Mouse (Mus musculus) CH12.LX (cell line): Measurements from ENCODE around the gene Iqcn. TPM values are rescaled to one million over a fixed set of nuclear protein-coding genes. Genes with fewer than 3 reads are reported as not detected.

Experiments used
- DNase-seq: peaks from one replicate; pipeline ENCODE4 v3.0.0-alpha.2; 2013; ENCODE audit errors: extremely low read depth
- H3K27ac ChIP-seq: 2 replicates; pipeline ENCODE4 v1.5.1; 2012; ENCODE audit warnings: low read depth, mild to moderate bottlenecking, control low read depth, moderate library complexity; ENCODE audit not compliant: insufficient read depth
- H3K27me3 ChIP-seq: replicated peaks from 2 replicates; pipeline ENCODE3; 2012; ENCODE audit warnings: inconsistent platforms
- H3K36me3 ChIP-seq, 2 experiments: replicated peaks in 1 of 2; 2 replicates each; pipeline versions ENCODE3 to v1.6.1; 2012; ENCODE audit warnings: inconsistent platforms in 1 of 2, low read length in 1 of 2, mild to moderate bottlenecking in 1 of 2, mixed read lengths in 1 of 2, moderate library complexity in 1 of 2; ENCODE audit not compliant: control insufficient read depth in 1 of 2, insufficient read depth in 1 of 2
- H3K4me1 ChIP-seq, 2 experiments: 2 replicates each; pipeline ENCODE4 v1.6.1; 2012; ENCODE audit warnings: inconsistent platforms in 1 of 2, moderate library complexity in 1 of 2; ENCODE audit not compliant: insufficient read depth in 2 of 2, control insufficient read depth in 1 of 2
- H3K4me2 ChIP-seq: 2 replicates; pipeline ENCODE4 v1.6.1; 2012; ENCODE audit warnings: low read depth, mild to moderate bottlenecking, control low read depth; ENCODE audit not compliant: poor library complexity, insufficient read depth, severe bottlenecking
- H3K4me3 ChIP-seq, 3 experiments: fragments of 150-350 bp in 1 of 3; sonication (generic) in 1 of 3; replicated peaks in 1 of 3; 2 replicates each; pipeline versions ENCODE3 to v1.5.1; 2011 to 2012; ENCODE audit warnings: low read depth in 2 of 3, low read length in 2 of 3, mild to moderate bottlenecking in 2 of 3, moderate library complexity in 2 of 3, control low read depth in 1 of 3, improper control_type of control experiment in 1 of 3, inconsistent platforms in 1 of 3, mixed read lengths in 1 of 3; ENCODE audit not compliant: poor library complexity in 1 of 3
- H3K79me2 ChIP-seq: replicated peaks from 2 replicates; pipeline ENCODE4 v1.6.1; 2012; ENCODE audit warnings: mild to moderate bottlenecking, moderate library complexity; ENCODE audit not compliant: control insufficient read depth, poor library complexity, insufficient read depth, severe bottlenecking; ENCODE audit errors: extremely low read depth
- H3K9ac ChIP-seq: 2 replicates; pipeline ENCODE4 v1.6.1; 2012; ENCODE audit warnings: low read depth, mild to moderate bottlenecking, control low read depth, moderate library complexity; ENCODE audit not compliant: insufficient read depth
- H3K9me3 ChIP-seq: replicated peaks from 2 replicates; pipeline ENCODE3; 2012; ENCODE audit warnings: low read length, inconsistent platforms, mixed read lengths
- BHLHE40 ChIP-seq: IDR thresholded peaks from 2 replicates; pipeline ENCODE4 v1.6.1; 2011; ENCODE audit warnings: mild to moderate bottlenecking, low read depth, low read length, improper control_type of control experiment
- CTCF ChIP-seq, 2 experiments: IDR thresholded peaks in 1 of 2; conservative IDR thresholded peaks in 1 of 2; 2 replicates each; pipeline ENCODE4 v1.5.1; 2011 to 2012; ENCODE audit warnings: low read depth in 2 of 2, low read length in 2 of 2, improper control_type of control experiment in 1 of 2, inconsistent platforms in 1 of 2, mild to moderate bottlenecking in 1 of 2, moderate library complexity in 1 of 2
- ELF1 ChIP-seq: IDR thresholded peaks from 2 replicates; pipeline ENCODE4 v1.6.1; 2014; ENCODE audit warnings: low read depth, mild to moderate bottlenecking, inconsistent platforms, low read length, improper control_type of control experiment
- EP300 ChIP-seq: IDR thresholded peaks from 2 replicates; pipeline ENCODE4 v1.6.1; 2011; ENCODE audit warnings: low read length, improper control_type of control experiment
- ETS1 ChIP-seq: conservative IDR thresholded peaks from 2 replicates; pipeline ENCODE4 v1.6.1; 2012; ENCODE audit warnings: low read depth, mild to moderate bottlenecking, inconsistent platforms, low read length, improper control_type of control experiment, moderate library complexity
- GABPA ChIP-seq: IDR thresholded peaks from 2 replicates; pipeline ENCODE4 v1.6.1; 2012; ENCODE audit warnings: low read depth, low read length, improper control_type of control experiment, inconsistent platforms; ENCODE audit not compliant: insufficient replicate concordance
- HCFC1 ChIP-seq: IDR thresholded peaks from 2 replicates; pipeline ENCODE4 v1.6.1; 2012; ENCODE audit warnings: low read depth, mild to moderate bottlenecking, inconsistent platforms, low read length, improper control_type of control experiment
- IRF4 ChIP-seq: IDR thresholded peaks from 2 replicates; pipeline ENCODE4 v1.6.1; 2014; ENCODE audit warnings: low read depth, mild to moderate bottlenecking, inconsistent platforms, low read length, improper control_type of control experiment
- JUN ChIP-seq: IDR thresholded peaks from 2 replicates; pipeline ENCODE4 v1.6.1; 2011; ENCODE audit warnings: low read depth, mild to moderate bottlenecking, low read length, improper control_type of control experiment, moderate library complexity; ENCODE audit not compliant: insufficient read depth
- JUND ChIP-seq: conservative IDR thresholded peaks from 2 replicates; pipeline ENCODE4 v1.6.1; 2011; ENCODE audit warnings: low read depth, low read length, improper control_type of control experiment
- KAT2A ChIP-seq: IDR thresholded peaks from 2 replicates; pipeline ENCODE4 v1.6.1; 2012; ENCODE audit warnings: low read length, improper control_type of control experiment, inconsistent platforms; ENCODE audit not compliant: insufficient replicate concordance
- MAFK ChIP-seq: IDR thresholded peaks from 2 replicates; pipeline ENCODE4 v1.6.1; 2011; ENCODE audit warnings: low read length, improper control_type of control experiment; ENCODE audit not compliant: insufficient replicate concordance
- MAX ChIP-seq: IDR thresholded peaks from 2 replicates; pipeline ENCODE4 v1.6.1; 2011; ENCODE audit warnings: low read length, improper control_type of control experiment
- MAZ ChIP-seq: IDR thresholded peaks from 2 replicates; pipeline ENCODE4 v1.6.1; 2012; ENCODE audit warnings: low read depth, mild to moderate bottlenecking, inconsistent platforms, low read length, improper control_type of control experiment, moderate library complexity
- MEF2A ChIP-seq: IDR thresholded peaks from 2 replicates; pipeline ENCODE4 v1.6.1; 2014; ENCODE audit warnings: low read depth, mild to moderate bottlenecking, inconsistent platforms, low read length, improper control_type of control experiment, borderline replicate concordance
- MYC ChIP-seq: IDR thresholded peaks from 2 replicates; pipeline ENCODE4 v1.6.1; 2011; ENCODE audit warnings: low read depth, mild to moderate bottlenecking, improper control_type of control experiment, low read length
- POLR2A ChIP-seq: IDR thresholded peaks from 2 replicates; pipeline ENCODE4 v1.6.1; 2011; ENCODE audit warnings: low read depth, mild to moderate bottlenecking, improper control_type of control experiment, low read length
- POLR2AphosphoS2 ChIP-seq: IDR thresholded peaks from 2 replicates; pipeline ENCODE4 v1.6.1; 2011; ENCODE audit warnings: low read depth, low read length, improper control_type of control experiment
- RAD21 ChIP-seq: IDR thresholded peaks from 2 replicates; pipeline ENCODE4 v1.6.1; 2011; ENCODE audit warnings: low read depth, mild to moderate bottlenecking, low read length, improper control_type of control experiment, moderate library complexity
- SIN3A ChIP-seq: IDR thresholded peaks from 2 replicates; pipeline ENCODE4 v1.6.1; 2012; ENCODE audit warnings: low read length, improper control_type of control experiment, inconsistent platforms
- SMC3 ChIP-seq: IDR thresholded peaks from 2 replicates; pipeline ENCODE4 v1.6.1; 2011; ENCODE audit warnings: low read depth, low read length, improper control_type of control experiment
- TCF12 ChIP-seq: IDR thresholded peaks from 2 replicates; pipeline ENCODE4 v1.6.1; 2014; ENCODE audit warnings: low read depth, mild to moderate bottlenecking, inconsistent platforms, low read length, improper control_type of control experiment
- UBTF ChIP-seq: IDR thresholded peaks from 2 replicates; pipeline ENCODE4 v1.6.1; 2012; ENCODE audit warnings: low read depth, mild to moderate bottlenecking, inconsistent platforms, low read length, improper control_type of control experiment, moderate library complexity
- USF1 ChIP-seq: IDR thresholded peaks from 2 replicates; pipeline ENCODE4 v1.6.1; 2014; ENCODE audit warnings: low read depth, mild to moderate bottlenecking, inconsistent platforms, low read length, improper control_type of control experiment
- USF2 ChIP-seq: conservative IDR thresholded peaks from 2 replicates; pipeline ENCODE4 v1.6.1; 2011; ENCODE audit warnings: low read depth, low read length, improper control_type of control experiment
- ZC3H11A ChIP-seq: IDR thresholded peaks from 2 replicates; pipeline ENCODE4 v1.6.1; 2012; ENCODE audit warnings: low read depth, mild to moderate bottlenecking, inconsistent platforms, low read length, improper control_type of control experiment
- ZKSCAN1 ChIP-seq: IDR thresholded peaks from 2 replicates; pipeline ENCODE4 v1.6.1; 2012; ENCODE audit warnings: low read depth, inconsistent platforms, low read length, improper control_type of control experiment, borderline replicate concordance
- ZNF384 ChIP-seq: IDR thresholded peaks from 2 replicates; pipeline ENCODE4 v1.6.1; 2012; ENCODE audit warnings: low read depth, low read length, improper control_type of control experiment, inconsistent platforms
- dilution Hi-C: fragments of 300-500 bp; cut with MboI; formaldehyde crosslinking; loops from 2 replicates; pipeline ENCODE4 v1.14.3; 2020; ENCODE audit warnings: low sequenced_read_pairs; ENCODE audit not compliant: extremely low pct_unique_long_range_greater_than_20kb, extremely low pct_ligation_motif_present
- in situ Hi-C: fragments of 300-500 bp; cut with MboI; formaldehyde crosslinking; loops from 3 replicates; pipeline ENCODE4 v1.14.3; 2019; ENCODE audit warnings: low sequenced_read_pairs, low pct_ligation_motif_present, low pct_unique_long_range_greater_than_20kb, mixed read lengths
- polyA plus RNA-seq: library from polyadenylated mRNA; unstranded; fragments of >175 nt; gene quantifications from 2 replicates; pipeline ENCODE4 v1.2.1, GENCODE M21; 2012; ENCODE audit warnings: low read depth; ENCODE audit not compliant: insufficient read length
- total RNA-seq, 2 experiments: library from RNA; depleted of rRNA; stranded (reverse); fragments of 300-350 nt in 1 of 2; fragments of >200 nt in 1 of 2; gene quantifications; 2 replicates each; pipeline ENCODE4 v1.2.3; 2012 to 2014

Gene Iqcn
- total RNA-seq (2012; rRNA removed) = not detected in 2 replicates
- total RNA-seq (2014; rRNA removed) = not detected in 2 replicates
- 0.07 TPM in 1 of 2 replicates, not detected in the other for polyA plus RNA-seq

DNA sequence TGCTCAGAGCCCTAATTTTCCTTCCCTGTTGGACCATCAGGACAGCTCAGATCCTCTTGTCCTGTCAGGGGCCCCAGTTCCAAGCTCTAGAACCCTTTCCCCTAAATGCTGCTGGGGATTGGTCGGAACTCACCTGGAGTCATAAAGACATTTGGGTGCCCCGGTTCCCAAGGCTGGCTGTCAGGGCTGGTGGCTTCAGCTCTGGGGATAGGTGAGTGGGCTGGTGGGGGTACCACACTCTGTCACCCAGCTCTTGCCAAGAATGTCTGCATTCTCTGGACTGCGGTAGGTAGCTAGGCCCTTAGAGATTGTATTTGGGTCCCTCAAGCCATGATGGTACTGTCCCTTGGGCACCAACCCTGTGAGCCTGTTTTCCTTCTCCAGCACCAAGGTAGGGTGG, at the start of gene Iqcn:
Gene Iqcn, plus strand, starts transcription at position 171 of the 400 bp plus-strand sequence.
- Histone ChIP-seq H3K4me3 (no peak within 1 kb of the TSS), H3K27ac (no peak within 1 kb of the TSS), H3K4me2 (no peak within 1 kb of the TSS), H3K27me3 (no peaks in the 10 kb centered on the region), H3K9me3 (no peaks in the 10 kb centered on the region), H3K36me3 (peaks cover 0 to 36% of the 10 kb centered on the region in 2 experiments), H3K9ac (no peak within 1 kb of the TSS), H3K79me2 (peaks cover 23% of the 10 kb centered on the region), H3K4me1 (peaks cover 8 to 25% of the 10 kb centered on the region in 2 experiments)
- no peak for DNase-seq
- no peak for TF ChIP-seq HCFC1
- TF ChIP-seq TCF12 = no peak
- TF ChIP-seq MAZ = no peak
- no peak for TF ChIP-seq POLR2AphosphoS2
- no peak for TF ChIP-seq RAD21
- TF ChIP-seq EP300 = no peak
- TF ChIP-seq MAX = no peak
- TF ChIP-seq GABPA = no peak
- no peak for TF ChIP-seq ZC3H11A
- no peak for TF ChIP-seq ZKSCAN1
- no peak for TF ChIP-seq IRF4
- no peak for TF ChIP-seq CTCF (conservative IDR thresholded peaks at IDR 0.05 in 1 of 2, IDR thresholded peaks at IDR 0.05 in 1 of 2; ENCODE audit: low read depth in 2 of 2, low read length in 2 of 2)
- no peak for TF ChIP-seq USF1
- no peak for TF ChIP-seq SIN3A
- no peak for TF ChIP-seq UBTF
- no peak for TF ChIP-seq USF2
- no peak for TF ChIP-seq ETS1
- no peak for TF ChIP-seq KAT2A
- no peak for TF ChIP-seq ZNF384
- dilution Hi-C loops (no loop called here), in situ Hi-C loops (no loop called here)

DNA sequence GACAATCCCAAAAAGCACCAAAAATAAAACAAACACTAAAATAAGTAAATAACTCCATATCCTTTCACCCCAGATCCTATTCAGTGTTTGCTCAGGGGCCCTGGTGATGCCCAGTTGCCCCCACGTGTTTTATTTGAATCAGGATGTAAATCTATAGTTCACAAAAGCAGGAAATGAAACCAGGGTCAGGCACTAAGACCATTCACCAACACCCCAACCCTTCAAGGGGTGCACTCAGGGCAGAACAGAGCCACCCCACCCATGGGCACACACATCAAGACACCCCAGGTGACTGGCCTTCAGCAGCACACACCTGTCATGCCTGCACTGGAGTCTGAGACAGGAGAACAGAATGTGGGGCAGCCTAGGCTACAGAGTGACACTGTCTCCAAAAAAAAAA, 49.1 kb upstream of the Iqcn start:
- Histone ChIP-seq H3K27ac (no peak overlapping the region), H3K9ac (no peak overlapping the region), H3K79me2 (peaks cover 12% of the 10 kb centered on the region; the same call in 1 of the 2 replicates), H3K36me3 (peaks cover 28 to 76% of the 10 kb centered on the region in 2 experiments), H3K27me3 (no peaks in the 10 kb centered on the region), H3K4me3 (no peak overlapping the region), H3K4me1 (peaks cover 11 to 57% of the 10 kb centered on the region in 2 experiments), H3K4me2 (no peak overlapping the region), H3K9me3 (no peaks in the 10 kb centered on the region)
- in situ Hi-C loops (no loop called here), dilution Hi-C loops (no loop called here)
- TF ChIP-seq GABPA (no peak), JUND (no peak), UBTF (no peak), HCFC1 (no peak), MYC (no peak), MAFK (no peak), JUN (no peak), SMC3 (no peak), ZNF384 (no peak; the same call in 1 of the 2 replicates), USF1 (no peak), IRF4 (no peak), ELF1 (no peak), TCF12 (no peak), USF2 (no peak), KAT2A (no peak), BHLHE40 (no peak), MAX (no peak), MEF2A (no peak), POLR2A (no peak), CTCF (conservative IDR thresholded peaks at IDR 0.05 in 1 of 2, IDR thresholded peaks at IDR 0.05 in 1 of 2; ENCODE audit: low read depth in 2 of 2, low read length in 2 of 2) (no peak)
- DNase-seq = no peak
